Mouse (Mus musculus): ENCODE data around the gene Prok2. TPM values are rescaled to one million over a fixed set of nuclear protein-coding genes. Genes with fewer than 3 reads are reported as not detected.

Prok2 gene
- polyA plus RNA-seq, 1 experiment from 2014 or later = 1.5 TPM

DNA sequence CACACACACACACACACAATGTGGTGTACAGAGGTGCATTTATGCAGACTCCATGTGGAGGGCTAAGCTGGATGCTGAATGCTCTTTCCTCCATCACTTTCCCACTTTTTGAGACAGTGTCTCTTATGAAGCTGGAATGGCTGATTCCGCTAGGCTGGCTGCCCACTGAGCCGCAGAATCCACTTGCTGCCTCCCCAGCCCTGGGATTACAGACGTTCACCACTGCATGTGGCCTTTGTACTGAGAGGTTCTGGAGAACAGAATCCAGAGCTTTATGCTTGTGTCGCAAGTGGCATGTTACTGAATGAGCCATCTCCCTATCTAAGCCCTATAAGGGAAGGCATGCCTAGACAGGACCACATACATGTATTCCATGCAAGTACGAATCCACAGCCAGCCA is 12.9 kb downstream of the Prok2 start:
- no peak overlapping the region for H3K27ac ChIP-seq (ENCODE audit: low read depth, low read length)
- no peaks in the 10 kb centered on the region for H3K27me3 ChIP-seq (replicated peaks; ENCODE audit: control insufficient read depth, insufficient read depth, low read length)
- no peak for DNase-seq (ENCODE audit: low spot score)
- no peak for ATAC-seq
- no peak overlapping the region for H3K4me3 ChIP-seq (ENCODE audit: low read depth, low read length)
- H3K9ac ChIP-seq (ENCODE audit: low read length) = no peak overlapping the region
- WGBS = 65% methylated on average over 5 of the region's 5 CpGs
- H3K4me2 ChIP-seq (ENCODE audit: low read length) = no peak overlapping the region
- no peaks in the 10 kb centered on the region for H3K4me1 ChIP-seq (ENCODE audit: control insufficient read depth, insufficient read depth, low read length)
- H3K36me3 ChIP-seq (ENCODE audit: control insufficient read depth, insufficient read depth, low read length) = no peaks in the 10 kb centered on the region
- no peaks in the 10 kb centered on the region for H3K9me3 ChIP-seq (replicated peaks; ENCODE audit: control insufficient read depth, low read length)

- Histone ChIP-seq H3K36me3 (ENCODE audit: control insufficient read depth, insufficient read depth, low read length) (no peaks in the 10 kb centered on the region), H3K9ac (ENCODE audit: low read length) (no peak overlapping the region), H3K27me3 (replicated peaks; ENCODE audit: control insufficient read depth, insufficient read depth, low read length) (no peaks in the 10 kb centered on the region), H3K27ac (ENCODE audit: low read depth, low read length) (no peak overlapping the region), H3K9me3 (replicated peaks; ENCODE audit: control insufficient read depth, low read length) (no peaks in the 10 kb centered on the region), H3K4me2 (ENCODE audit: low read length) (no peak overlapping the region), H3K4me3 (ENCODE audit: low read depth, low read length) (no peak overlapping the region), H3K4me1 (ENCODE audit: control insufficient read depth, insufficient read depth, low read length) (no peaks in the 10 kb centered on the region)
- ATAC-seq (no peak), DNase-seq (ENCODE audit: low spot score) (no peak)
- 79% methylated on average over 11 of the region's 11 CpGs for WGBS
Observed at GRCm38 (mm10) chr6:99711576-99712101, 14.6 kb downstream of the Prok2 start.

GRCm38 (mm10) chr6:99700484-99700883 is 25.7 kb downstream of the Prok2 start:
- H3K27me3 ChIP-seq (replicated peaks; ENCODE audit: control insufficient read depth, insufficient read depth, low read length) = no peaks in the 10 kb centered on the region
- no peaks in the 10 kb centered on the region for H3K9me3 ChIP-seq (replicated peaks; ENCODE audit: control insufficient read depth, low read length)
- peak; percentile 50 for DNase-seq (ENCODE audit: low spot score)
- H3K36me3 ChIP-seq (ENCODE audit: control insufficient read depth, insufficient read depth, low read length) = no peaks in the 10 kb centered on the region
- WGBS = 40% methylated on average over 3 of the region's 3 CpGs
- no peak overlapping the region for H3K4me2 ChIP-seq (ENCODE audit: low read length)
- no peak overlapping the region for H3K27ac ChIP-seq (ENCODE audit: low read depth, low read length)
- H3K4me3 ChIP-seq (ENCODE audit: low read depth, low read length) = no peak overlapping the region
- no peaks in the 10 kb centered on the region; the same call in 1 of the 2 replicates for H3K4me1 ChIP-seq (ENCODE audit: control insufficient read depth, insufficient read depth, low read length)
- peak; percentile 44; the same call in 1 of the 2 replicates for ATAC-seq
- no peak overlapping the region for H3K9ac ChIP-seq (ENCODE audit: low read length)

DNA sequence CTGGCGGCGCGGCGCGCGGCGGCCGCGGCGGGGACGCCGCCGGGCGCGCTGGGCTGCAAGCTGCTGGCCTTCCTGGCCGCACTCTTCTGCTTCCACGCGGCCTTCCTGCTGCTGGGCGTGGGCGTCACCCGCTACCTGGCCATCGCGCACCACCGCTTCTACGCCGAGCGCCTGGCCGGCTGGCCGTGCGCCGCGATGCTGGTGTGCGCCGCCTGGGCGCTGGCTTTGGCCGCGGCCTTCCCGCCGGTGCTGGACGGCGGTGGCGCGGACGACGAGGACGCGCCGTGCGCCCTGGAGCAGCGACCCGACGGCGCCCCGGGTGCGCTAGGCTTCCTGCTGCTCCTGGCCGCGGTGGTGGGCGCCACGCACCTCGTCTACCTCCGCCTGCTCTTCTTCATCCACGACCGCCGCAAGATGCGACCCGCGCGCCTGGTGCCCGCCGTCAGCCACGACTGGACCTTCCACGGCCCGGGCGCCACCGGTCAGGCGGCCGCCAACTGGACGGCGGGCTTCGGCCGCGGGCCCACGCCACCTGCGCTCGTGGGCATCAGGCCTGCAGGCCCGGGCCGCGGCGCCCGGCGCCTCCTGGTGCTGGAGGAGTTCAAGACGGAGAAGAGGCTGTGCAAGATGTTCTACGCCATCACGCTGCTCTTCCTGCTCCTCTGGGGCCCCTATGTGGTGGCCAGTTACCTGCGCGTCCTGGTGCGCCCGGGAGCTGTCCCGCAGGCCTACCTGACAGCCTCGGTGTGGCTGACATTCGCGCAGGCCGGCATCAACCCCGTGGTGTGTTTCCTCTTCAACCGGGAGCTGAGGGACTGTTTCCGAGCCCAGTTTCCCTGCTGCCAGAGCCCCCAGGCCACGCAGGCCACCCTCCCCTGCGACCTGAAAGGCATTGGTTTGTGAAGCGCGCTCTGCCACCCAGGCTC is 33.0 kb downstream of the Prok2 start:
- Histone ChIP-seq H3K27me3 (replicated peaks; ENCODE audit: control insufficient read depth, insufficient read depth, low read length) (peaks cover 21% of the 10 kb centered on the region; the same call in 1 of the 2 replicates), H3K36me3 (ENCODE audit: control insufficient read depth, insufficient read depth, low read length) (no peaks in the 10 kb centered on the region), H3K4me2 (ENCODE audit: low read length) (peak overlapping the region; percentile 85), H3K4me1 (ENCODE audit: control insufficient read depth, insufficient read depth, low read length) (peaks cover 14% of the 10 kb centered on the region), H3K9me3 (replicated peaks; ENCODE audit: control insufficient read depth, low read length) (no peaks in the 10 kb centered on the region), H3K9ac (ENCODE audit: low read length) (peak overlapping the region; percentile 89), H3K4me3 (ENCODE audit: low read depth, low read length) (peak overlapping the region; percentile 74), H3K27ac (ENCODE audit: low read depth, low read length) (peak overlapping the region; percentile 90)
- 1% methylated on average over 105 of the region's 110 CpGs for whole genome bisulfite sequencing
- DNase-seq (ENCODE audit: low spot score) (no peak), ATAC-seq (no peak; the same call in none of the 2 replicates)

GRCm38 (mm10) chr6:99692206-99692915 is 33.8 kb downstream of the Prok2 start, which contains the start of gene Gpr27:
Gene Gpr27 (plus strand): TSS chr6:99692679.
- Histone ChIP-seq H3K27ac (ENCODE audit: low read depth, low read length) (peak within 1 kb of the TSS; percentile 90), H3K4me1 (ENCODE audit: control insufficient read depth, insufficient read depth, low read length) (peaks cover 14% of the 10 kb centered on the region), H3K9me3 (replicated peaks; ENCODE audit: control insufficient read depth, low read length) (no peaks in the 10 kb centered on the region), H3K9ac (ENCODE audit: low read length) (peak within 1 kb of the TSS; percentile 89), H3K36me3 (ENCODE audit: control insufficient read depth, insufficient read depth, low read length) (no peaks in the 10 kb centered on the region), H3K27me3 (replicated peaks; ENCODE audit: control insufficient read depth, insufficient read depth, low read length) (peaks cover 21% of the 10 kb centered on the region; the same call in 1 of the 2 replicates), H3K4me3 (ENCODE audit: low read depth, low read length) (peak within 1 kb of the TSS; percentile 74), H3K4me2 (ENCODE audit: low read length) (peak within 1 kb of the TSS; percentile 85)
- peak; percentile 58 for DNase-seq (ENCODE audit: low spot score)
- peak; percentile 86 for ATAC-seq
- under 1% methylated on average over 86 of the region's 112 CpGs for WGBS

DNA sequence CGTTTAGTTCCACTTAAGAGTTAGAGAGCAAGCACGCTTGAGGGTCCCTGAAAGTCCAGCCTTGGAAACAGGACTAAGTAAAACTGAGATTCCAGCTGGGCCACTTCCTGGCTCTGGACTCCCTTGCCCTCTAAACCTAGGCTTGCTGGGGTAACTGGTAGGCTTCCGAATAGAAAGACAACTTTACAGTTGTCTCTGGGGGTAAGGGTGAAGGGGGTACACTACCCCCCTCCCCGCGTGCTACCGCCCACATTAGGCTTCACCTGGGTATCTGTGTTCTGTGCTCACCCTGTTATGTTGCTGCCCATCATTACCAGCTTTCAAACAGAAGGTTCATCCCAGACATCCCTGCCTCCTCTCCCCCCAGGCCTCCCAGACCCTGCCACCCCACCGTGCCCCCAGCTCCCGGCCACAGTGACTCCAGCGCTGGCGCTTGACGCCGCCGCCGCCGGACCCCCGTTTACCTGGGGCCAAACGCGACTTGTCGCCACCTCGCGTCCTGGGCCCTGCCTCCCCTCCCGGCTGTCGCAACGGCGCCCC is 34.5 kb downstream of the Prok2 start:
- H3K9me3 ChIP-seq (replicated peaks; ENCODE audit: control insufficient read depth, low read length) = no peaks in the 10 kb centered on the region
- peaks cover 21% of the 10 kb centered on the region; the same call in 1 of the 2 replicates for H3K27me3 ChIP-seq (replicated peaks; ENCODE audit: control insufficient read depth, insufficient read depth, low read length)
- H3K36me3 ChIP-seq (ENCODE audit: control insufficient read depth, insufficient read depth, low read length) = no peaks in the 10 kb centered on the region
- peaks cover 14% of the 10 kb centered on the region for H3K4me1 ChIP-seq (ENCODE audit: control insufficient read depth, insufficient read depth, low read length)
- DNase-seq (ENCODE audit: low spot score) (no peak), ATAC-seq (peak; percentile 19)
- H3K9ac ChIP-seq (ENCODE audit: low read length) = peak overlapping the region; percentile 89
- H3K27ac ChIP-seq (ENCODE audit: low read depth, low read length) = peak overlapping the region; percentile 90
- 5% methylated on average over 24 of the region's 25 CpGs for WGBS
- H3K4me2 ChIP-seq (ENCODE audit: low read length) = peak overlapping the region; percentile 85
- H3K4me3 ChIP-seq (ENCODE audit: low read depth, low read length) = peak overlapping the region; percentile 74

DNA sequence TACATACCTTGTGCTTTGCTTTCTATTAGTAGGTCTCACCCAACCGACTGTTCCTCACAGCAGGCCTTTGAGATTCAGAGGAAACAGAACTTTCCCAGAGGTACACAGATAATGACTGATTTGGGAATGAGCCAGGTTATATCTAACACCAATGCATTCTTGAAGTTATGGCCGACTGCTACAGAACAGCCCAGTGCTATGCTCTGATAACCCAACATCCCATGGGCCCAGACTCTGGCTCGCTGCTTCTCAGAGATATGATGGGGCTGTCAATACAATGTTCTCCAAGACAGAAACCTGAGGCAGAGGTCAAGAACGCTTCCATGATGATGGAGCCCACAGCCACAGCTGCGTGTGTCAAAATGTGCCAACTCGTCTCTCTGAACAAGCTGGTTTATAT is 37.7 kb downstream of the Prok2 start:
- Histone ChIP-seq H3K4me2 (ENCODE audit: low read length) (no peak overlapping the region), H3K36me3 (ENCODE audit: control insufficient read depth, insufficient read depth, low read length) (no peaks in the 10 kb centered on the region), H3K4me3 (ENCODE audit: low read depth, low read length) (no peak overlapping the region), H3K9me3 (replicated peaks; ENCODE audit: control insufficient read depth, low read length) (peaks cover 4% of the 10 kb centered on the region; the same call in 1 of the 2 replicates), H3K27ac (ENCODE audit: low read depth, low read length) (no peak overlapping the region), H3K4me1 (ENCODE audit: control insufficient read depth, insufficient read depth, low read length) (peaks cover 6% of the 10 kb centered on the region), H3K27me3 (replicated peaks; ENCODE audit: control insufficient read depth, insufficient read depth, low read length) (peaks cover 9% of the 10 kb centered on the region; the same call in 1 of the 2 replicates), H3K9ac (ENCODE audit: low read length) (no peak overlapping the region)
- WGBS = 84% methylated on average over 6 of the region's 6 CpGs
- ATAC-seq (no peak), DNase-seq (ENCODE audit: low spot score) (no peak)

GRCm38 (mm10) chr6:99684899-99685298 is 41.3 kb downstream of the Prok2 start:
- no peak for DNase-seq (ENCODE audit: low spot score)
- Histone ChIP-seq H3K4me2 (ENCODE audit: low read length) (no peak overlapping the region), H3K9ac (ENCODE audit: low read length) (no peak overlapping the region), H3K27me3 (replicated peaks; ENCODE audit: control insufficient read depth, insufficient read depth, low read length) (no peaks in the 10 kb centered on the region), H3K4me1 (ENCODE audit: control insufficient read depth, insufficient read depth, low read length) (no peaks in the 10 kb centered on the region), H3K27ac (ENCODE audit: low read depth, low read length) (no peak overlapping the region), H3K36me3 (ENCODE audit: control insufficient read depth, insufficient read depth, low read length) (no peaks in the 10 kb centered on the region), H3K4me3 (ENCODE audit: low read depth, low read length) (no peak overlapping the region), H3K9me3 (replicated peaks; ENCODE audit: control insufficient read depth, low read length) (peaks cover 4% of the 10 kb centered on the region; the same call in 1 of the 2 replicates)
- ATAC-seq = no peak
- 54% methylated on average over 5 of the region's 5 CpGs for WGBS

All from forebrain, embryonic 14.5 days (tissue).